Mouse (Mus musculus) neural tube, embryonic 10.5 days (tissue): ENCODE measurements around the gene Btbd2.
A peak's percentile ranks its signal among the peaks of the same experiment; 100 is the strongest.

Experiments used
- DNase-seq: peaks from one replicate; pipeline ENCODE4 v3.0.0-alpha.2; 2017; ENCODE audit warnings: low spot score; ENCODE audit errors: extremely low spot score

The Btbd2 gene

DNA sequence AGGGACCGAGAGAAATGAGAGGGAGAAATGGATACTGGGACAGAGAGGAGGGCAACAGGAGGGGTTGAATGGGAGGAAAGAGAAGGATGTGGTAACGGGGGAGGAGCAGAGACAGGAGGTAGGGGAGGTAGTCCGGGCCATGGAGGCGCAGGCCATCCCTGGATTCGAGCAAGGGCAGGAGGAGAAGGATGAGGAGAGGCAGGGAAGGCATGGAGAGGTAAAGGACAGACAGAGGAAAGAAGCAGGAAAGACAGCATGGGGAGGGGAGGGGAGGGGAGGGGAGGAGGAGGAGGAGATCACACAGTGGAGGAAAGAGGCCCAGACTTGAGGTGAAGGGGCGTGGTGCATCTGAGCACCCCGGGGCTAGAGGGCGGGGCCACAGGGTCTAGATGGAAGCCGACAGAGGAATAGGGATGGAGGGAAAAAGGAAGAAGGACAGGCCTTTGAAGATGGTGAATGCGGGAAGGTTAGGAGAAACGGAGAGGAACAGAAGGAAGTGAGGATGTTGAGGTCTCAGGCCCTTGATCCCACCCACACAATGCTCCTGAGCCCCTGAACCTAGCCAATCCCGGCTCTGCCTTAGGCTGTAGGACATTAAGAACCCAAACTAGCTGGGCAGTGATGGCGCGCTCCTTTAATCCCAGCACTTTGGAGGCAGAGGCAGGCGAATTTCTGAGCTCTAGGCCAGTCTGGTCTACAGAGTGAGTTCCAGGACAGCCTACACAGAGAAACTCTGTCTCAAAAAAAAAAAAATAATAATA is at the start of gene Btbd2:
TSS of gene Btbd2 (minus strand) at position 209 of the 761 bp plus-strand sequence.
- DNase-seq = no peak

DNA sequence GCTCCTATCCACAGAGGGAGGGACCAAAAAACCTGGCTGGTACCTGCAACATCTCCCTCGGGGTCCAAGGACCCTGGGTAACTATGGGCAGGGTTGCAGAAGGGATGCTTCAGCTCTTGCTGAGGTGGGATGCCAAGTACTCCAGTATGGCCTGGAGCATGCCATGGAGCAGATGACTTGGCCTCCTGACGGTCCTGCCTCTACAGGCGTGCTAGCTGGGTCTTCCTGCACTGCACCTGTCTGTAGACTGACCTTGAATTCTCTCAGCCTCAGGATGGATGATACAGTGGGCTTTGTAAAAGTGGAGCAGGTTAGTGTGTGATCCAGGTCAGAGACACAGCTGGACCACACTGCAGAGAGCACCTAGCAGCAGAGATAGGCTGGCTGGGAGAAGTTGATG is 48.6 kb upstream of the Btbd2 start:
- DNase-seq = no peak

DNA sequence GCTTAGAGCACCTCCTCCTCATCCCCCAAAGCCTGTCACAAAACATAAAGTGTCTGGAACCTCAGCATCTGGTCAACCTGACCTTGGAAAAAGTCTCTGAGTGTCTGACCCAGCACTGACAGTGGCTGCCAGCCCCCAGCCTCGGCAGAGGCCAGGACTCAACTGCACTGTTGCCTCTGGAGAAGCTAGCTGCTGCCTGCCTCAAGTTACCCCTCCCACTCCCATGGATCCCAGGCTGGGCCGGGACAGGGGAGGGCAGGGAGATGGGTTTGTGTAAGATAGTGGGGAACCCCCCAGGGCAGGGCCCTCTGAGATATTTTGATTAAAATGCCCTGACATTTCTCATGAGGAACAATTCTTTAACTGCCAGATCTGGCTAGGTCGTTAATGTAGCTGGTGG is 48.2 kb upstream of the Btbd2 start:
- DNase-seq = no peak

DNA sequence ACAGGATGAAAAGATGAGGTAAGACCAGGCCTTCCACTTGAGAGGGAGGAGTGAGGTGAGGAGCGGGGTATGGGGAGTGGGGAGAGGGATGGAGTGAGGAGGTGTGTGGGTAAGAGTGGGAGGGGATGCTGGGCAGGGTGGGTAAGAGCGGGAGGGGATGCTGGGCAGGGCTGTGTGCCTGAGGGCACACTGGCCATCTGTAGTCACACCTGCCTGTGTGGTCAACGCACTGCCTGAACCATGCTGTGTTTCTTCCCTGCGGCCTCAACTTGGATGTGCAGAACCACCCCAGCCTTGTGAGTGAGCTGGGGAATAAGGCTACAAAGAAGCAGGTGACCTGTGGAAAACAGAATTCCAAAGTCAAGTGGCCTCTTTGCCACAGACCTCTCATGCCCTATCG is 47.5 kb upstream of the Btbd2 start:
- DNase-seq = no peak

DNA sequence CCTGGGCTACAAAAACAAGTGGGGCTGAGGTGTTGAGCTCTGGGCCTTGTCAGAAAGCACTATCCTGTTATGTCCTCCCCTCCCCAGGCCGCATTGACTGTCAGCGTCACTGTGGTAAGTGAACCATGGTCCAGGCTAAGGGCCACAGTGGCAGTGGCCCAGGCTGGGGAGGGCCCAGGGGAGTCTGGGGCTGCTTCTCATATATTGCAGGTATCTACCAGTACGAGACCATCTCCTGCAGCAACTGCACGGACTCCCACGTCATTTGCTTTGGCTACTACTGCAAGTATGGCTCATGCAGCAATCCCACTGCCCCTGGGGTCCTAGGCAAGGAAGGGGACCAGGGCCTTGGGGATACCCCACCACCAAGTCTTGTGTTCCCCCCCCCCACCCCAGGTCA is 46.8 kb upstream of the Btbd2 start:
- DNase-seq = no peak

DNA sequence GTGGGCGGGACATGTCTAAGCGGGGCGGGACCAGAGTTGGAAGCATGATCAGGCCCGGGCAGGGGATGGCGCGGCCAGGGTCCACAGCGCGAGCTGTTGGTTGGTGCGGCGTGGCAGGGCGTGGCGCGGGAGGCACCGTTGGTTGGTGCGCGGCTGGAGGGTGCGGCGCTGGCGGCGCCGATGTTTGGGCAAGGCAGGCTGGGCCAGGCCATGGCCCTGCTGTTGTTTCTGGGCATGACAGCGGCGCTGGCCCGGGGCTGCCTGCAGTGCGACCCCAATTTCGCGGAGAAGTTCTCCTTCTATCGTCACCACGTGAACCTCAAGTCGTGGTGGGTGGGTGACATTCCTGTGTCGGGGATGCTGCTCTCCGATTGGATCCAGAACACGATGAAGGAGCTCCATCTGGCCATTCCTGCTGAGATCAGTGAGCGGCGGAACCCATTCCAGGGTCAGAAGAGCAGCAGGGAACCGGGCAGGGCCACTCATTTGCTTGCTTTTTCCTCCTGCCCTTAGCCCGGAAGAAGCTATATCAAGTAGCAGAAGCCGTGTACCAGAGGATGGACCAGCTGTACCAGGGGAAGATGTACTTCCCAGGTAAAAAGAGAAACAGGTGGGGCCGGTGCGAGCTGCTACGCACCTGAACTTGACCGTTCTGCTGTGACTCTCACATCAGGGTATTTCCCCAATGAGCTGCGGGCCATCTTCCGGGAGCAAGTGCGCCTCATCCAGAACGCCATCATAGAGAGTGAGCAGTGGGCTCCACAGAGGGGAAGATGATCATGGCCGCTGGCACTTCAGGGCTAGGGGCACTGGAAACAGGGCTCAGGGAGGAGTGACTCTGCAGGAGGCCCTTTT is 45.9 kb upstream of the Btbd2 start:
- DNase-seq = peak; percentile 92

DNA sequence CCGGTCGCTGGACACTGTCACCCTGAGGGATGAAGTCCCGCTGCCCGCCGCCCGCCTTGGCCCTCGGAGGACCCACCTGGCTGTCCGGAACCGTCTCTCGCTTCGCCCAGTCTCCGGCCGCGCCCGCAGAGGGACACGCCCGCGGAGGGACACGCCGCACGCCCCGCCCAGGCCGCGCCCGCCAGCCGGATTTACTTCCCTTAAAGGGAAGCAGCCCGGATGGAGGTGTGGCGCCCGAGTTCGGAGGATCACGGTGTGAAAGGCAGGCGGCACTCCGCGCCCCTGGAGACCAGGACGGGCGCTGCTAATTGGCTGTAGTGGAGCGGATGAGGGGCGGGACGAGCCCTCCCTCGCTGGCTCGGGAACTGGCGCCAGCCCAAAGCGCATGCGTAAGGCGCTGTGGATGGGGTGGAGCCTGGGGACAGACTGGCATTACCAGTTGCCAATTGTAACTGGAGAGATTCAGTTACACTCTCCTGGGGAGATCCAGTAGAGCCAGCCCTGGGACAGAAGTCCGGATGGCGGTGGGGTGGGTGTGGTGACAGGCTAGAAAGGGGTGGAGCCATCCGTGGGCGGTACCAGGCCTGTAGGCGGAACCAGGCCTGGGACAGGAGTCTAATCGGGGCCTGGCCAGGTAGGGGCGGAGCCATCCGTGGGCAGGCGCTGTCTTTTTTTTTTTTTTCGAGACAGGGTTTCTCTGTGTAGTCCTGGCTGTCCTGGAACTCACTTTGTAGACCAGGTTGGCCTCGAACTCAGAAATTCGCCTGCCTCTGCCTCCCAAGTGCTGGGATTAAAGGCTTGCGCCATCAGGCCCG is 45.1 kb upstream of the Btbd2 start, which contains the start of the genes Mob3a and Izumo4:
TSS of gene Mob3a (minus strand) at position 257 of the 815 bp plus-strand sequence.
TSS of gene Izumo4 (plus strand) at position 464 of the 815 bp plus-strand sequence.
- peak; percentile 99 for DNase-seq

DNA sequence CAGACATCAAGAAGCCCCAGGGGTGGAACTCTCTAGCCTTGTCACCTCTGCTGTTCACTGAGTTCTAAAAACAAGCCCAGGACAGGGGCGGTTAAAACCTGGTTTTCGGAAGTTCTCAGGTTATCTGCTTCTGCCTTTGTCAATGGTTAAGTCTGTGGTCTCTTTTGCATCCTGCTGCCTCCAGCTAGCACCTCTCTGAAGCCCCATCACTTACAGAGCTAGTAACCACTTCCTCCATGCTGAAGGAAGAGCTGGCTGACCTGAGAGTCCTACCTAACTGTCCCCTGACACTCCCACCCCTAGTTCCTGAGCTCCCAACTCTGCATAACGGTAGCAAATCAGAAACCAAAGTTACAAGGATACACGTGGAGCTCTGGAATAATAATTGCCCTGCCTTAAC is 43.9 kb upstream of the Btbd2 start:
- DNase-seq = no peak

DNA sequence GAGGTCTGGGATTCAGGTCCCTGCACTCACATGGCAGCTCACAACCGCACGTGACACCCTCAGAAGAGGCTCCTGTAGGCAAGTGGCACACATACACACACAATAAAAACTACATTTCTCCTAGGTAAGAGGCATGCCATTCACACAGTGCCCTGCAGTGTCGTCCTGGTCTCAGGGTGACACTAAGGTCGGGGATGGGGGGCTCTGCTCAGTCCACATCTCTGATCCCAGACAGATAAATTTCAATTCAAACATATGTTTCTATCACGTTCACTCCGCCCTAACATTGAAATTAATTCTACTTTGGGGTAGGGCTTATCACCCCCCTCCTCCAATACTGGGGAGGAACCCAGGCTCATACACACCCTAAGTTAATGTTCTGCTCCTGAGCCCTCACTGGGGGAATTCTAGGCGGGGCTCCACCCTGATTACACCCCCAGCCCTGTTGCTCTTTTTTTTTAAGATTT is 43.2 kb upstream of the Btbd2 start:
- DNase-seq = no peak

DNA sequence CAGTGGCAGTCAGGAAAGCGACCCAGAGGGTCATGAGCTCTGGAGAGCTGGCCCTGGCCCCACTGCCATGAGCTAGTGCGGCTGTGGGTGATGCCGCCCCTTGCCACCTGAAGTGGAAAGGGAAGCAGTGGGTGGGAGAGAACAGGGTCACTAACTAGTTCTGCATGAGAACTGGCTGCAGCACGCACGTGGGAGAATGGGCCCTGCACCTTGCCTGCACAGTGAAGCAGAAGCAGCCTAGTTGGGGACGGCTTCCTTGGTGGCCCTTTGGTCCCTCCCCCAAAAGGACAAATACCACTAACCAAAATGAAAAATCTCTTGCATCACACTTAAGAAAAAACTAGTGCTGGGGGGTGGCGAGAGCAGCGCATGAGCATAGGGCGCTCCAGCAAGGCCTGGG is 41.7 kb upstream of the Btbd2 start:
- no peak for DNase-seq

DNA sequence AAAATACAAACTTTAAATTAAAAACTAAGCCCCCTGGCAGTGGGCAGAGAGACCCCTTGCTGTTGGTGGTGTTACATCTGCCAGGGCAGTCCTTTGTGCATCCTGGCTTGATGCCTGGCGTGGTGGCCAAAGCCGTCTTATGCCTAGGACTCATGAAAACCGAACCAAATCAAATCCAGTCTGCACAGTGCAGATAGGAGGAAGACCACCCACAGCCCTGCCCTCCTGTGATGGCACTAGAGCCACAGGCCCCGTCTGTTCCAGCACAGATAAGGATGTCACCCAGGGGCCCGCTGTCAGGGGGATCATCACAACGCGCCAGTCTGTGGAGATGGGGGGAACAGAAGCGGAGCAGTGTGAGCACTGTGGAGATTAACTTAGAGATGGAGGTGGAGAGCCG is 40.9 kb upstream of the Btbd2 start:
- no peak for DNase-seq

DNA sequence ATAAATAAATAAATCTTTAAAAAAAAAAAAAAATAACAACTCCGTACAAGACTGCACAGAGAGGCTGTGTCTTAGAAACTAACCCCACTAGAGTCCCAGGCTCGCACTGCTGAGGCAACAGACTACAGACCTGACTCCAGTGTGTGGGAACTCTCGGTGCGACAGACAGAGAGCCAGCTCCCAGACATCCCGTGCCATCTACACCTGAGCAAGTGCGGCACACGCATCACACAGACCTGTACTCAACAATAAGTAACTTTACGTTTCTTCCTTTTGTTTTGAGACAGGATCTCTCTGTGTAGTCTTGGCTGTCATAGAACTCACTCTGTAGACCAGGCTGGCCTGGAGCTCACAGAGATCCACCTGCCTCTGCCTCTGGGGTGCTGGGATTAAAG is 40.5 kb upstream of the Btbd2 start:
- no peak for DNase-seq

DNA sequence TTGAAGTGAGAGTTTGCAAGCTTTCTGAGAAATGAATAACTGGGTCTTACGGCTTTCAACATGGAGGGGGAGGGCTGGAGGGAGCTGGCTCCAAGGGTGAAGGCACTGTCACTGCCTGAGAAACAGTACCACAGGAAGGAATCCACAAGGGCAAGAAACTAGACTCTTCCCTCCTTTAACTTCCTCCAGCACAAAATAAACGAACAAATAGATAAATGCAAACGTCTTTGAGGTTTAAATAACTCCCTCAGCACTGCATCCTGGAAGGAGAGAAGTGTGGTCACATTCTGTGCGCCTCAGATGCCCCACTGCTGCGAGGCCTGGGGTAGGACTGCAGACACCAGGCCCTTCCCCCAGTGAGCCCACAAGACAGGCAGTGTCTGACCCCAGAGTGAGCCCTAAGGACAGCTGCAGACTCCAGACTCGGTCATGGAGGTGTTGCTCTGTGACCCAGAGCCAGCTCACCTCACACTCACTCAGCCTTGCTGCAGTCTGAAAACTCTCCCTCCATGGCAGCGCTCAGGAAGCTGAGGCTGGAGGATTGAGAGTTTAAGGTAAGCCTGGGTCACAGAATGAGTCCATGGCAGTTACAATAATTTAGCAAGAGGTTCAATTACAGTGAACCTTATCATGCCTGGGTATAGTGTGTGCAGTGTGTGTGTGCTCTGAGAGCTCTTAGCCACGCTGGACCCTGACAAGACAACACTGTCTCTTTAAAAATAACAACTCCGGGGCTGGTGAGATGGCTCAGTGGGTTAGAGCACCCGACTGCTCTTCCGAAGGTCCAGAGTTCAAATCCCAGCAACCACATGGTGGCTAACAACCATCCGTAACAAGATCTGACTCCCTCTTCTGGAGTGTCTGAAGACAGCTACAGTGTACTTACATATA is 39.9 kb upstream of the Btbd2 start:
- DNase-seq = no peak

DNA sequence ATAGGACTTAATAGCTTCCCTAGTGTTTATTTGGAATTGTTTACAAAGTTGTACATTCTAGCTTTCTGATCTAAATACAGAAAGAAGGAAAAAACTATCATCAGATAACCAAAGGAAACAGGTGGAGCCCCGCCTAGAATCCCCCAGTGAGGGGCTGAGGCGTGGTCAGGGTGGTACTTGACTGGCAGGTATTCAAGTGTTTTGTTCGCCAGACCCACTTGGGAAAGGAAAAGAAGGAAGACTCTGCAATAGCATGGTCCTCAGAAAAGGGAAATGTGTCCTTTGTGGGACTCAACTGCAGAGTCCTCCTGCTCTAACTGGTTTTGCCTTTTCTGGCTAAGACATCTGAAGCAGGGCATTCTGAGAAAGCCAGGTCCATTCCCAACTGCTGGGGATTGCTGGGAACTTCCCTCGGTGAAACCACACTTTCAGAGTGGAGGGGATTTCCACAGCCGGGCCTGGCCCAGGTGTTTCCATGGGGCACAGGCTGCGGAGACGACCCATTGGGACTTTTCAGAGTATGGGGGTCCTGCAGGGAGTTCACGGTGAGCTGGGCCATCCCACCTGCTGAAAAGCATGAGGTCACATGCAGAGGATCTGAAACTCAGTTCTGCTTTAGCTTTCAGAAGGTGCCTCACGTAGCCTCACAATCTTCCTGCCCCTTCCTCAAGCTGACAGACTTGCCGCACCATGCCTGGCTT is 39.1 kb upstream of the Btbd2 start:
- no peak for DNase-seq

DNA sequence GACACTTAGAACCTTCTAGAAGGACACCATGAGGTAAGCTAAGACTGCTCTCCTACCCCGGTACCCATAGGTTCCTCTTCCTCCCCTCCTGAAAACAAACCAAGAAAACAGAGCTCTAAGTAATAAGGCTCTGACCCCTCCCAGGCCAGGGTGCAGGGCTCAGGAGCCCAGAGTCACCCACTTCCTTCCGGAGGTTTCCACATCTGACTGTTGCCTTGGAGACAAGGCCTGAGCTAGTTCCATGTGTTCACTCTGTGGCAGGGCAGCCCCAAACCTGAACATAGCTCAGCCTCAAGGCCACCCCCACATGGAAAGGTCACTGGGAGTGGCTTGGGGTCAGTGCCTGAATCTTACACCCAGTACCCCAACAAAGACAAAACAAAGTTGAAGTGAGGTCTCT is 38.3 kb upstream of the Btbd2 start:
- DNase-seq = no peak

DNA sequence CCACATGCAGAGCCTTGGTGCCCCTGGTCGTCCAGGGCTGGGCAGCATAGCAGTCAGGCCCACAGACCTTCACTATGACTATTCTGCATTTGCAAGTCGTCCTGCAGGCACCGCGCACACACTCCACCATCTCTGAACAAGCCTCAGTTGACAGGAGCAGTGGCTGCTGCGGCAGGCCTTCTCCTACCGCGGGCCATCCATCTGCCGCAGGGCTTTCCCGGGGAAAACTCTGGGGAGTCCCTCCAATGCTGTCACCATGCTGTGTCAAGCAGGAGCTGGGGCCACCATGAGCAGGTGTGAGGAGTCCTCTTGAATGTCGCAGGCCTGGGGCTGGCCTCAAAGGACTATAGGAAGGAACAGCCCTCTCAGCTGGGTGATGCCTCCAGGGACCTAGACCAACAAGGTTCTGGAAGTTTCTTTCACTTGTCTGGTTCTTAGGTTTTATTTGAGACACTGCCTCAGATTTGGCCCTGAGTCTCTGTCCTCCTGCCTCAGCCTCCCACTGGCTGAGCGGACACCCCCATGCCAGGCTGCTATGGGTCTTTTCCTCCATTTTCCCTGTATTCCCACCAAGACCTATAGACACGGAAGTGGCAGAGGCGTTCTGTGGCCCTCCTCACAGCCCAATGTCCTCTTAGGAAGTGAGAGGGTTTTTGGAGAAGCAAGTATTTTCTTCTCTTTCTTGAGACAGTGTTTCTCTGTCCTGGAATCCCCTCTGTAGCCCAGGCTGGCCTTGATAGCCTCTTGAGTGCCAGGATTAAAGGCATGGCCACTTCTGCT is 37.5 kb upstream of the Btbd2 start:
- DNase-seq = no peak

DNA sequence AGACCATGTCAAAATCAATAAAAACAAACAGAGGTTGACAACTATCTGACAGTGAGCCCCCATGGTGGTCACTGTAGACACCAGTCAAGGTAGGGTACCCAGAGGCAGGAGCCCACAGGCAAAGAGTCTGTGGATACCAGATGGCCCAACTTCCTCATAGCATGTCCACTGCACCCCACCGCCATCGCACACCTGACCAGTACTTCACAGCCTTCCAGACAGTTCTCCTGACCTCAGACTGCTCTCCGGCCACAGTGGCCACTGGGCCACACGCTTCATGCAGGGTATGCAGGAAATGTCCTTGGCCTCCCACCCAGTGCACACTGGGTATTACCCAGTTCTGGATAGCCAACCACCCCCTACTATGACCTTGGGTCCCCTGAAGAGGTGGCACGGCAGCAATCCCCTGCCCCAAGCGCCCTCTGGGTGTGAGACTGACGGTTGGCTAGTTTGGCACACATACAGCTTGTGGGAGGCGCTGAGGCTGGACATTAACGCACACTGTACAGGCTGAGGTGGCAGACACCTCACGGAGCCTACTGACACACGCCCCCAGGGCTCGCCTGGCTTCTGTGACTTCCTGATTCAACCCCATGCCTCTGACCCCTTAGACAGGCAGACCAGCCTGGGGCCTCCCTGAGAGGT is 36.7 kb upstream of the Btbd2 start:
- no peak for DNase-seq

DNA sequence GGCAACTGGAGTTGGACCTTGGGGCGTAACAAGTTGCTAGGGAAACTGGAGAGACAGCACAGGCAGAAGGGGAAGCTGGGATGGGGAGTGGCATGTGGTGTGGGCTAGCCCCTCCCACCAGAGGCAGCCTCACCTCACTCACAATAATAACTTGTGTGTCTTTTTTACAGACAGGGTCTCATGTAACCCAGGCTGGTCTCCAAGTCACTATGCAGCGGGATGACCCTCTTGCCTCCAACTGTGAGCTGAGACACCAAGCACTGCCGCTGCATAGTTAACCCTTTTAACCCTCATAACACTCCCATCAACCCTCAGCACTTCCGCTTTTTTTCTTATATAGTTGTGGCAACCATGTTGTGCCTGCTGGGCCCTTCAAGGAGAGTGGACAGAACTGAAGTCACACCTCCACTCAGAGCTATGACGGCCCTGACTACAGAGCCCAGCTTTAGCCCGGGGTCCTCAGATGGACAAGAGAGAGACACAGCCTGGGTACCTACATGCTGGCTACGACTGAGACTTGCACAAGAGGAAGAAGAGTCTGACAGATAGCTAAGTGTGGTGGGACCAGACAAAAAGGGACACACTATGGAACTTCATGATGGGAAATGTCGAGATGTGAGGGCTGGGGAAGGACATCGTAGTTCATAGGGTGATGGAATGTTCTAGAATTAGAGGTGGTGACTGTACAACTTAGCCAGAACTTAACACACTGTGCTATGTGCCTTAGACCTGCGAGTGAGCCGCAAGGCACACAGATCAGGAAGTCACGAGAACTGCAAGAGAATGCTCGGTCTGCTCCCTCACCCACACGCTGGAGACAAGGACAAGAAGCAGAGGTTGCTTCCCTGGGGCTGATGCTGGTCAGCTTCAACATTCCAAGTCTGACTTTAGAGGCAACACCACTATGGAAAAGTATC is 35.6 kb upstream of the Btbd2 start:
- DNase-seq = no peak
